Mouse (Mus musculus): Measurements from ENCODE around the gene Krtap19-2.

- TF ChIP-seq POLR2A (IDR thresholded peaks at IDR 0.05; ENCODE audit: low read depth, low read length) = no peak
- TF ChIP-seq CTCF (IDR thresholded peaks at IDR 0.05; ENCODE audit: extremely low read depth, insufficient read length, insufficient replicate concordance, low read depth, low read length) = no peak
These were observed 25.5 kb downstream of the Krtap19-2 start for GRCm38 (mm10) chr16:88848558-88848957.
